Mouse (Mus musculus) C3H10T1/2 (cell line): ENCODE measurements around the gene Pcnp. TPM values are rescaled to one million over a fixed set of nuclear protein-coding genes. Genes with fewer than 3 reads are reported as not detected.

ENCODE experiments used
- polyA plus RNA-seq, 2 experiments: library from polyadenylated mRNA; unstranded; fragments of >200 nt; fragmentation: generic; extraction: Trizol; gene quantifications; one replicate each; pipeline ENCODE4 v1.2.1; 2012; ENCODE audit warnings: missing spikeins in 2 of 2

Pcnp gene
- 10 to 100 TPM in 1 of 2 experiments, 1 to 10 TPM in 1; 6.5 to 29.1 TPM for polyA plus RNA-seq

DNA sequence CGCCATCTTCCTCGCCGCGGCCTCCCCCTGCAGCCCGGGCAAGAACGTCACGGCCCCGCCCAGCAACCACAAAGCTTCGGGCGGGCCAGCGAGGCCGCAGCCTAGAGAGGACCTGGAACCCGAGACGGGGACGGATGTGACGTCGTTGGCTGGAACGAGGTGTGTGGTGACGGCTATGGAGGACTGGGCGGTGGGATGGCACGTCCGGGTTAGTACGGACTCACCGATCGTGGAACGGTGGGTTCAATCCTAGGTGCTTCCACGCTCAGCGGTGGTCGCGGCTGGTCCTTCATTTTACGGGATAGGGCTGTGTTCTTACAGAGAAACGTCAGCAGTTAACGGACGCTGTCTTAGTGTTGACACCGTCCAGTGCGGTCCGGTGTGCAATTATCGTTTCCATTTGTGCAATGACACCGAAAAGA lies at the start of gene Pcnp:
Pcnp (minus strand) TSS at position 79 of the 422 bp plus-strand sequence.

DNA sequence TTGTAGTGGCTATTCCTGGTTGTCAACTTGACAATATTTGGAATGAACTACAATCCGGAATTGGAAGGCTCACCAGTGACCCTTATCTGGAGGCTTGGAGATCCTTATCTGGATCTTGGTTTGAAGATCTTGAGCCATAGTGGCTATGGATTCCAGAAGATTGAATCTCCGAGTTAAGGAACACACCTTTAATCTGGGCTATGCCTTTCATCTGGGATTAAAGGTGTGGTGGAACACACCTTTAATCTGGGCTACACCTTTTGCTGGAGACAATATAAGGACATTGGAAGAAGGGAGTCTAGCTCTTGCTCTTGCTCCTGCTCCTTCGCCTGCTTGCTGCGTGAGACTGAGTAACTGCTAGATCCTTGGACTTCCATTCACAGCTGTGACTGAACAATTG lies 18.5 kb upstream of the Pcnp start, which contains the start of gene Senp7:
Senp7 (plus strand) TSS at position 301 of the 400 bp plus-strand sequence.

DNA sequence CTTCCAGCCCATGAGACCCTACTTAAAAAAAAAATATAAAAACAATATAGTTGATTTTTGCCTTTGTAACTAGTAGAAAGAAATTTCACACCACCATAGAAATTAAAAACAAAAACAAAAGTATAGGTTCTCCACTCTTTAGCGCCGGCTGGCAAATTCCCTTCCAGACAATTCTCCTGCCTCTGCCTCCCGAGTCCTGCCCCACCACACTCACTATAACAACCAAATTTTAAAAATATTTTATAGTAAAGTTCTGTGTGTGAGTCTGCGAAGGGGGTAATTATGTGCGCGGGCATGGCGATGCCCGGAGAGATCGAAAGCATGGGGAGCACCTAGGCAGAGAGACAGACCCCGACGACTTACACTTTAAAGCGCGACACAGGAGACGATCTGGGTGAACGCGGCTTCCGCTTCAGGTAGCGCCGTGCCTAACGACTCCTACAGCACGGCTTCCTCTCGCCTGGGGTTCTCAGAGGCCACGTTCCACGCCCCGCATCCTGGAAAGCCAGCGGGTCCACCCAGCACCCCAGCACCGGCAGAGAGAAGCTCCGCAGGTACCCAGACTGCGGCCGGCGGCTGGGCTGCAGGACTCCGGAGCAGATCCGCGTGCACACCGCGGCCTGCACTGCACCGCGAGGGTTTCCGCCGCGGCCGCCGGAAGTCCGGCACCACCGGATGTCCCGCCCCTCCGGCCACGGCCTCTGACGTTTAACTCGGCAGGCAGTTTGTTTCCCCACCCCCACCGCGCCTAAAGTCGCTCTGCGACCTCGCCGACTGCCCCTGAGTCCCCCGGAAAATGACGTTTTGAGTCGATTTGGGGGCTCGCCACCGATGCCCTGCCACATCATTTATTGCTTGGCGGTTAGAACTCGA lies 7.8 kb upstream of the Pcnp start, which contains the start of gene Trmt10c:
Trmt10c (minus strand) TSS at position 682 of the 873 bp plus-strand sequence.

DNA sequence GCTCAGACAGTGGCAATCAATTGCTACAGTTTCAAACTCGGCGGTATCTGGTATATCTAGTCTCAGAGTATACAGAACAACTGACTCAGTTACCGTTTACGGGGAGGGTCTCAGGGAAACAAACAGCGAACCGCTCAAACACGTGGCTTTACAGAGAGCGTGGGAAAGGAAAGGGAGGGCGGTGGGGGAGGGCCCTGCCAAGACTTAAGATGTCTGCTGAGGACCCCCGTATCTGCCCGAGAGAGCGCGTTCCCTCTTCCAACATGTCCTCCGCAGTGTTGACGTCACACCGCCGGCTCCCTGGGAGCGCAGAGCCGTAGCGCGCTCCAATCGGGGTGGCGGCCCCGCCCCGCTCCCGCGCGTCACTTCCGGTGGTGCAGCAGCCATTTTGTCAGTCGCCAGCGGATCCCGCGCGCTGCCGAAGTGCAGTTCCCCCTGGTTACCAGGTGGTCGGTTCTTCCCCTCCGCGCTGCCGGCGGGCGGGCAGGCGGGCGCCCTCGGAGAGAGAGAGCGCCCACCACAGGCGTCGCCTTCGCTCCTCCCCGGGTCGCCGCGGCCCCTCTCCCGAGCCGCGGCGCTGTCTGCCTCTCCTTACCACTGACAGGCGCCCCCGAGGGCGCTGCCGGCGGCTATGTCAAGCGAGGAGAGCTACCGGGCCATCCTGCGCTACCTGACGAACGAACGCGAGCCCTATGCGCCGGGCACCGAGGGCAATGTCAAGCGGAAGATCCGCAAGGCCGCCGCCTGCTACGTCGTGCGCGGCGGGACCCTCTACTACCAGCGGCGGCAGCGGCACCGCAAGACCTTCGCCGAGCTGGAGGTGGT lies 55.9 kb downstream of the Pcnp start, which contains the start of gene Zbtb11:
Zbtb11 (plus strand) TSS at position 453 of the 825 bp plus-strand sequence.

DNA sequence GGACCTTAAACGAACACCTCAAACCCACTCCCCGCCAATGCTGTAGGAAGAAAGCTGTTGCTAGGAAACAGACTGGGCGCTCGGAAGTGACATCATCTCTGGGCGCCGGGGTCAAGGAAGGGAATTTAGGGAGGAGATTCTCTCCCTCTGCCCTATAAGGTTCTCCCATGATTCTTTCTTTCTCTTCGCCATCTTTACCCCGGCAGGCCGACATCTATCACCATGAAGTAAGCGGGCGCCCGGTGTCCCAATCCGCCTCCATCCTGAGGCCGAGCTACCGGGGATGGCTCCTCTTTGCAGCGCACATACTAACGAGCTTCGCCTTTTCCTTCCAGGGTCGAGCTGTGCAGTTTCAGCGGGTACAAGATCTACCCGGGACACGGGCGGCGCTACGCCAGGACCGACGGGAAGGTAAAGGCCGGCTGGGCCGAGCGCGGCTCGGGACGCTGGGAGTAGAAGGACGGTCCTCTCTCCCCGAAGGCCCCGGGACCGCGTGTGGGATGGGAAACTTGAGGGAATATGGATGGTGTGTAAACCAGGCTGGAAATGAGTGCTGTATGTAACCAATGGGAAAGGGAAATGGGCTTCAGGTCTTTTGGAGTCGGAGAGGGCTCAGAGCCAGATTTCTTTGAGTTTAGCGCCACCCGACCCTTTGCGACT lies 63.2 kb downstream of the Pcnp start, which contains the start of gene Rpl24:
Rpl24 (plus strand) TSS at position 64 of the 660 bp plus-strand sequence.

Other genes with a start within 250 kb of the Pcnp start
- gene Nfkbiz, start 190.8 kb downstream of the Pcnp start, polyA plus RNA-seq = 1 to 10 TPM in 1 of 2 experiments, under 1 TPM in 1; 0.19 to 1.7 TPM
- gene Nxpe3, start 134.5 kb downstream of the Pcnp start, polyA plus RNA-seq = under 1 TPM; 0.15 to 0.80 TPM
- 1 to 10 TPM in 1 of 2 experiments, under 1 TPM in 1; 0.91 to 2.3 TPM for gene Cep97, start 94.9 kb downstream of the Pcnp start, polyA plus RNA-seq
- gene Rpl24, start 63.5 kb downstream of the Pcnp start, polyA plus RNA-seq = 1,000 to 10,000 TPM; 1,867 to 3,636 TPM
- 1 to 10 TPM in 1 of 2 experiments, under 1 TPM in 1; 0.16 to 1.6 TPM for gene Zbtb11, start 55.9 kb downstream of the Pcnp start, polyA plus RNA-seq
- gene Trmt10c, start 8.1 kb upstream of the Pcnp start, polyA plus RNA-seq = 1 to 10 TPM in 1 of 2 experiments, under 1 TPM in 1; 0.23 to 1.9 TPM
- 1 to 10 TPM in 1 of 2 experiments, under 1 TPM in 1; 0.15 to 2.5 TPM for gene Senp7, start 18.6 kb upstream of the Pcnp start, polyA plus RNA-seq
- under 1 TPM in 1 of 2 experiments, not detected in 1; 0.05 TPM for gene Impg2, start 174.6 kb upstream of the Pcnp start, polyA plus RNA-seq